Mouse (Mus musculus): ENCODE measurements at regions not wholly inside any gene's neighbourhood (a gene's known extent, or its start where the extent isn't known, plus 50 kb on each side); places are given as distances from the start of the nearest gene placed in this dataset.

DNA sequence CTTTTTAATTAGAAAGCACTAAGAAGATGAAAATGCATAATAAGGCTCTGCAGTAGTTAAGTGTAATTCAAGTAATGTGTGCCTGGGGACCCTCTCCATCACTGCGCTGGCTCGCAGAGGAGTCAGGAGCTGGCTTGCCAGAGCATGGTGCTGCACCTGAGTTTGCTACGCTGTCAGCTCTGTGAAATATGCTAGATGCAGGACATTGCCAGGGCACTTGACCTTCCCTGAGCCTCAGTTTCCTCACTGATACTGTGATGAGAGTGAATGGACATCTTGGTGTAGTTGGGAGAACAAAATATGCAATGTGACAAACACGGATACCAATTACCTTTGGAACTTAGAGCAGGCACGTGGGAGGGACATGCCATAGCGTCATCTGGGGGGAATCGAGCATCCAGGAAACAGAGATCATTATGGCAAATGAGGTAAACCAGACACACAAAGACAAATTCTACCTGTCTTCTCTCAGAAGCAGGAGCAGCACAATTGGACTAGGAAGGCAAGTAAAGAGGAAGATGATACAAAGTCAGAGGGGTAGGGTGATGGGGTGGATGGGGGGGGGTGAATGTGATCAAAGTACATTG lies 133.6 kb upstream of the Slco3a1 start:
- Histone ChIP-seq H3K27me3 (replicated peaks; ENCODE audit: control insufficient read depth, insufficient read depth, low read length) (no peaks in the 10 kb centered on the region), H3K4me1 (replicated peaks; ENCODE audit: control insufficient read depth, insufficient read depth, low read length) (no peaks in the 10 kb centered on the region), H3K27ac (ENCODE audit: low read depth, low read length) (no peak overlapping the region), H3K36me3 (ENCODE audit: control insufficient read depth, insufficient read depth, low read length) (no peaks in the 10 kb centered on the region), H3K9ac (ENCODE audit: low read depth, low read length) (no peak overlapping the region), H3K4me2 (no peak overlapping the region), H3K4me3 (ENCODE audit: low read depth, low read length) (no peak overlapping the region), H3K9me3 (ENCODE audit: control insufficient read depth, low read length) (no peaks in the 10 kb centered on the region)
- no peak for ATAC-seq (replicated peaks; ENCODE audit: low FRiP score)
- no peak for DNase-seq (ENCODE audit: low spot score)
- WGBS, result 84% methylated on average over 7 of the region's 7 CpGs

DNA sequence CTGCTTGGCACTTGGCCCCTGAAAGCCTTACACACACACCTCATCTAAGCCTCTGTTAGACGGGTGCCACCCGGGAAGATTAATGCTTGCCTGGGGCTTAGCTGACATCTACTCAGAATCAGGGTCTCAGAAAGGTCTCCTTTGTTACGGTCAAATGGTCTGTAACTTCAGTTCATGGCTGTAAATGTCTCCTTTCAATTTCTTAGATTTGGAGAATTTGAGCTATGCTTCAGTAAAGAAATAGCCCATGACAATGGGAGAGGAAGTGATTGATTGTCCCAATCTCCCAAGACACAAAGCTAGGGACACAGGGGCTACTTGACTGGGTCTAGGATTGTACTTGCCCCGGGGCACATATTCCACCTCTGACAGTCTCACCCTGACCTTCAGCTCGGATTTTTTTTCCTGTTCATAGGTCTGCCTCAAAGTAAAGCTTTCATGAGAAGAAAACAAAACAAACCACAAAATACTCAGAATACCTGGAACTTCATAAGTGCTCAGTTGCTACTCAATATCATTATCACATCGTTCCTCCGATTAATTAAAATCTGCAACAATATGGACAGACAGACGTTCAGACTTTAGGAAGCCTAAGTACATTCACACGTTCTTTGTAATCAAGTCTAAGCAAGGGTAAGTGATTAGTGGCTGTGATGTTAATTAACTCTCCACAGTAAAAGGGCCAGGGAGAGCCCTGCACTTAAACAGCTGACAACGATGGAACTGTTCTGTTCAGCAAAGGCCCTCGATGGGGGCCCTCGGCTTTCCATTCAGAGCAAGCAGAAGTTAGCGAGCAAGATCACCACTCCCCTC lies 132.9 kb upstream of the Slco3a1 start:
- ATAC-seq (replicated peaks; ENCODE audit: low FRiP score) (no peak), DNase-seq (ENCODE audit: low spot score) (no peak)
- H3K36me3 ChIP-seq (ENCODE audit: control insufficient read depth, insufficient read depth, low read length), result no peaks in the 10 kb centered on the region
- H3K4me2 ChIP-seq, result no peak overlapping the region
- H3K4me3 ChIP-seq (ENCODE audit: low read depth, low read length), result no peak overlapping the region
- 72% methylated on average over 13 of the region's 13 CpGs for WGBS
- H3K9me3 ChIP-seq (ENCODE audit: control insufficient read depth, low read length), result no peaks in the 10 kb centered on the region
- no peaks in the 10 kb centered on the region for H3K4me1 ChIP-seq (replicated peaks; ENCODE audit: control insufficient read depth, insufficient read depth, low read length)
- no peak overlapping the region for H3K9ac ChIP-seq (ENCODE audit: low read depth, low read length)
- no peak overlapping the region for H3K27ac ChIP-seq (ENCODE audit: low read depth, low read length)
- H3K27me3 ChIP-seq (replicated peaks; ENCODE audit: control insufficient read depth, insufficient read depth, low read length), result no peaks in the 10 kb centered on the region

DNA sequence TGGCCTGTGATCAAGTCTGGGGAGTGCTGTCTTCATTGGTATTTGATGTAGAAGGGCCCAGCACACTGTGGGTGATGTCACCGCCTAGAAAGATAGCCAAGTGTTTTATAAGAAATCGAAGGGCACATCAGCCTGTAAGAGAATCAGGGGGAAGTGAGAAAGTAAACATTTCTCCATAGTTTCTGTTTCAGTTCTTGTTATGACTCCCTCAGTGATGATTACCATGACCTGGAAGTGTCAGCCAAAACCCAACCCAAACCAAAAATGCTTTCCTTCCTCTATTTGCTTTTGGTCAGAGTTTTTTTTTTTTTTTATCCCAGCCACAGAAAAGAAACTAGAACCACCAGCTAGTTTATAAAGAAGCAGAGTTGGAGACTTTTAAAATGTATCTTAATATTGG lies 129.4 kb upstream of the Slco3a1 start:
- Histone ChIP-seq H3K9me3 (ENCODE audit: control insufficient read depth, low read length) (no peaks in the 10 kb centered on the region), H3K27ac (ENCODE audit: low read depth, low read length) (no peak overlapping the region), H3K4me2 (no peak overlapping the region), H3K36me3 (ENCODE audit: control insufficient read depth, insufficient read depth, low read length) (no peaks in the 10 kb centered on the region), H3K4me3 (ENCODE audit: low read depth, low read length) (no peak overlapping the region), H3K9ac (ENCODE audit: low read depth, low read length) (no peak overlapping the region), H3K27me3 (replicated peaks; ENCODE audit: control insufficient read depth, insufficient read depth, low read length) (no peaks in the 10 kb centered on the region), H3K4me1 (replicated peaks; ENCODE audit: control insufficient read depth, insufficient read depth, low read length) (no peaks in the 10 kb centered on the region)
- WGBS, result 55% methylated on average over 2 of the region's 2 CpGs
- no peak for DNase-seq (ENCODE audit: low spot score)
- ATAC-seq (replicated peaks; ENCODE audit: low FRiP score), result no peak

DNA sequence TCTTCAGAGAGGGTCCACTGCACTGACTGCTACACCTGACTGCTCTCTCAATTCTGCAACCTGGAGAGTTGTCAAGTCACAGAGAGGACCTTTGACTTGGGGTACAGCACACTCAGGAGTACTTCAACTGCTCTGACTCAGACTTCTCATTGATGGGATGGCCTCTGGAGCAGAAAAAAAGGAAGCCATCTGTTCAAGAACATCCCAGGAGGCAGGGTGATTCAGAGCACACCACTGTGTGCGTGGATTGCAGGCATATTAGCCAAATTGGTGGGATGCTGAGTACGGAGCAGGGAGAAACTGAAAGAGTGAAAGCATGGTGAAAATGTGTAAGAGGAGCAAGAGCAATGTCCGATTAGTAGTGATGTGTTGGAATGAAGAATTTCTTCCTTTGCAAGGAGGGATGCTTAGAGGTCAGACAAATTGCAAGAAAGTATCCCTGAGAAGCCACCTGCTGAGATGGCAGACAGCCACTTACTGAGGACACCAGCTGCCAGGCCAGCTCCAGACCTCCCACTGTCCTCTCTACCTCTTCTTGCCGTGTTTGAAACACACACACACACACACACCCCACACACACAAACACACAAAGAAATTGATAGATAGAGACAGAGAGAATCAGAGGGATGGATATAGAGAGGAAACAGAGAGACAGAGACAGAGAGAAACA lies 119.2 kb upstream of the Slco3a1 start:
- 67% methylated on average over 4 of the region's 4 CpGs for WGBS
- H3K4me1 ChIP-seq (replicated peaks; ENCODE audit: control insufficient read depth, insufficient read depth, low read length), result no peaks in the 10 kb centered on the region
- ATAC-seq (replicated peaks; ENCODE audit: low FRiP score) (no peak), DNase-seq (ENCODE audit: low spot score) (no peak)
- no peak overlapping the region for H3K4me2 ChIP-seq
- no peaks in the 10 kb centered on the region for H3K9me3 ChIP-seq (ENCODE audit: control insufficient read depth, low read length)
- no peaks in the 10 kb centered on the region for H3K36me3 ChIP-seq (ENCODE audit: control insufficient read depth, insufficient read depth, low read length)
- H3K4me3 ChIP-seq (ENCODE audit: low read depth, low read length), result no peak overlapping the region
- no peak overlapping the region for H3K27ac ChIP-seq (ENCODE audit: low read depth, low read length)
- H3K9ac ChIP-seq (ENCODE audit: low read depth, low read length), result no peak overlapping the region
- no peaks in the 10 kb centered on the region for H3K27me3 ChIP-seq (replicated peaks; ENCODE audit: control insufficient read depth, insufficient read depth, low read length)

DNA sequence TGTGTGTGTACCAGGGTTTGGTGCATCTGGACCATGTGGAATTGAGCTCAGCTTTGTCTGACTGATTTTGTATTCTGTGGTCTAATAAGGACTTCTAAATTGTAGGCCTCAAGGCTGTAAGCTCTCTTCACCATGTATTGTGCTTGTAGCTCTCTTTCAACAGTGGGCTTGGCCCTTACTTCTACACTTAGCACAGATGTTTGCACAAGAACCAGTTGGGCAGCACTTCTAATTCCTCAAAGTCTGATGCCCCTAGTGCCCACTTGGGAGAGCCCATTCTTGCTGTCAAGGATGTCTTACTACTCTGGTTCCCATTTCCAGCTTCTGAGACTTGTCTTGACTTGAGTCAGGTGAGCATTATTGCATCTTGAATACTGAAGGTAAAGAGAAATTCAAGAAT lies 114.5 kb upstream of the Slco3a1 start:
- H3K27me3 ChIP-seq (replicated peaks; ENCODE audit: control insufficient read depth, insufficient read depth, low read length), result no peaks in the 10 kb centered on the region
- H3K4me2 ChIP-seq, result no peak overlapping the region
- ATAC-seq (replicated peaks; ENCODE audit: low FRiP score) (no peak), DNase-seq (ENCODE audit: low spot score) (no peak)
- no peak overlapping the region for H3K27ac ChIP-seq (ENCODE audit: low read depth, low read length)
- no peak overlapping the region for H3K9ac ChIP-seq (ENCODE audit: low read depth, low read length)
- no peaks in the 10 kb centered on the region for H3K4me1 ChIP-seq (replicated peaks; ENCODE audit: control insufficient read depth, insufficient read depth, low read length)
- no peaks in the 10 kb centered on the region for H3K9me3 ChIP-seq (ENCODE audit: control insufficient read depth, low read length)
- H3K36me3 ChIP-seq (ENCODE audit: control insufficient read depth, insufficient read depth, low read length), result no peaks in the 10 kb centered on the region
- no peak overlapping the region for H3K4me3 ChIP-seq (ENCODE audit: low read depth, low read length)

DNA sequence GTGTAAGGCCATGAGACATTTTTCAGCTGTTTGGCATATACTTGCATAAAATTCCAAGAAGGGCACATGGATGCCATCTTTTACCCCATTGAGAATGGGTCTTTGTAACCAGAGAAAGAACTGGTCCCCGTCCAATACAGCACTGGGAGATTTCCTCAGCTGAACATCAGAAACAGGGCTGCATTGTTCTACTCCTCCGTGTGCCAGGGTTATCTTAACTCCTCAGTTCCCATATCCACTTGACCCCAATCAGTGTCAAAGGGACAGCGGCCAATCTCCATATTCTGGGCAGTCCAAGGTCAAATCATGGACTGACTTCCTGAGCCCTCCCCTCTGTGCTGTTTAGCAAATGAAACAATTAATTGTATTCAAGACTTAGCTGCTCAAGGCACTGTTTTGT lies 112.5 kb upstream of the Slco3a1 start:
- WGBS, result 65% methylated on average over 3 of the region's 3 CpGs
- Histone ChIP-seq H3K4me3 (ENCODE audit: low read depth, low read length) (no peak overlapping the region), H3K4me2 (no peak overlapping the region), H3K4me1 (replicated peaks; ENCODE audit: control insufficient read depth, insufficient read depth, low read length) (no peaks in the 10 kb centered on the region), H3K27me3 (replicated peaks; ENCODE audit: control insufficient read depth, insufficient read depth, low read length) (no peaks in the 10 kb centered on the region), H3K9me3 (ENCODE audit: control insufficient read depth, low read length) (no peaks in the 10 kb centered on the region), H3K9ac (ENCODE audit: low read depth, low read length) (no peak overlapping the region), H3K27ac (ENCODE audit: low read depth, low read length) (no peak overlapping the region), H3K36me3 (ENCODE audit: control insufficient read depth, insufficient read depth, low read length) (no peaks in the 10 kb centered on the region)
- DNase-seq (ENCODE audit: low spot score), result no peak
- no peak for ATAC-seq (replicated peaks; ENCODE audit: low FRiP score)

DNA sequence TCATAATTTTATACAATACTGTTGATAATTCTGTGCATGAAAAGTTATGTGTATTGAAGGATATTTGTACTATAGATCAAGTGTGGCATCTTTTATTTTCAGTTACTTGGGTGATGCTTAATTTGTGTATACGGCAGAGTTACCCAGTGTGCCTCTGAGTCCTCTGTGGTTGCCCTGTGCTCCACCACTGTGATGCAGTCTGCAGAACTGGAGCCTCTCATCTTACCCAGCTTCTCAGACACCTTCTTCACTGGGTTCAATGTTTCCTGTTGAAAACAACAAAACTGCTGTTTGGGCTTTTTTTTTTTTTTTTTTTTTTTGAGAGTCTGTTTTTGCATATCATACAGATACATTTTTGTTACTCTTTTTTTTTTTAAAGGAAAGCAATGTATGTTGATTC lies 109.2 kb upstream of the Slco3a1 start:
- Histone ChIP-seq H3K27ac (ENCODE audit: low read depth, low read length) (no peak overlapping the region), H3K27me3 (replicated peaks; ENCODE audit: control insufficient read depth, insufficient read depth, low read length) (no peaks in the 10 kb centered on the region), H3K4me3 (ENCODE audit: low read depth, low read length) (no peak overlapping the region), H3K9me3 (ENCODE audit: control insufficient read depth, low read length) (no peaks in the 10 kb centered on the region), H3K4me1 (replicated peaks; ENCODE audit: control insufficient read depth, insufficient read depth, low read length) (no peaks in the 10 kb centered on the region), H3K4me2 (no peak overlapping the region), H3K9ac (ENCODE audit: low read depth, low read length) (no peak overlapping the region), H3K36me3 (ENCODE audit: control insufficient read depth, insufficient read depth, low read length) (no peaks in the 10 kb centered on the region)
- no peak for ATAC-seq (replicated peaks; ENCODE audit: low FRiP score)
- WGBS, result 89% methylated on average over 1 of the region's 1 CpGs
- no peak for DNase-seq (ENCODE audit: low spot score)

DNA sequence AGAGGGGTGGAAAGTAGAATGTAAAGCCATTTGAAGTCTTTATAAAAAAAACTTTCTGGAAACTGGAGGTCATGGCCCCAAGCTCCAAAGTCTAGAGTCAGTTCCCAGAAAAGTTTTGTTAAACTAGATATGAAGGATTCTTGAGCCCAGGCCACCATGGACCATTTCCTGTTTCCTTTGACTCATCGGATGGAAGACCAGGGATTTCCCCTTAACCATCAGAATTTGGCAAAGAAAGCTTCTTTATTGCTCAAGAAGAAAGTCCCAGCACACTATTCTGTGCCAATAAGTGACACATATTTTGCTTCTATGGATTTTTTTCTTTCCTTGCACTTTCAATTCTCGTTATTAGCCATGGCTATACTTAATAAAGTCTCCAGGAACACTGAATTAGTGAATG lies 92.7 kb upstream of the Slco3a1 start:
- Histone ChIP-seq H3K36me3 (ENCODE audit: control insufficient read depth, insufficient read depth, low read length) (no peaks in the 10 kb centered on the region), H3K27me3 (replicated peaks; ENCODE audit: control insufficient read depth, insufficient read depth, low read length) (no peaks in the 10 kb centered on the region), H3K4me1 (replicated peaks; ENCODE audit: control insufficient read depth, insufficient read depth, low read length) (no peaks in the 10 kb centered on the region), H3K4me3 (ENCODE audit: low read depth, low read length) (no peak overlapping the region), H3K9ac (ENCODE audit: low read depth, low read length) (no peak overlapping the region), H3K9me3 (ENCODE audit: control insufficient read depth, low read length) (no peaks in the 10 kb centered on the region), H3K4me2 (no peak overlapping the region), H3K27ac (ENCODE audit: low read depth, low read length) (no peak overlapping the region)
- 50% methylated on average over 2 of the region's 2 CpGs for WGBS
- no peak for DNase-seq (ENCODE audit: low spot score)
- no peak for ATAC-seq (replicated peaks; ENCODE audit: low FRiP score)

DNA sequence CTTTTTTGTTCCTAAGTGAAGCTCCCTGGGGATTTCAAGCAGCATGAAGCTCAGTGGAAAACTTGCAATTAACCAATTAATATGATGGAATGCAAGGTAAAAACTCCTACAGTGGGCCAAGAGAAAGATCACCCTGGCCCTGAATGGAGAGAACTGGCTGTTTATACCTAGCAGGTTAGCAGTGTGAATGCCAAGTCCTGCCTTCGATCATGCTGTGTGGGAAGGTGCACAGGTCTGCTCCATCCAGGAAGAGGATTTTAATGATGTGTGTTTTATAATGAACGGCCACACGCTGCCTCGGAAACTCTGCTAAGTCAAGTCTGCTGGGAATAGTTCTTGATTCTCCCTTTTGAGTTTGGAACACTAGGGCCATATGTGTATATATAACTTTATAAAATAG lies 85.6 kb upstream of the Slco3a1 start:
- Histone ChIP-seq H3K4me2 (no peak overlapping the region), H3K9me3 (ENCODE audit: control insufficient read depth, low read length) (no peaks in the 10 kb centered on the region), H3K4me1 (replicated peaks; ENCODE audit: control insufficient read depth, insufficient read depth, low read length) (no peaks in the 10 kb centered on the region), H3K36me3 (ENCODE audit: control insufficient read depth, insufficient read depth, low read length) (no peaks in the 10 kb centered on the region), H3K9ac (ENCODE audit: low read depth, low read length) (no peak overlapping the region), H3K27ac (ENCODE audit: low read depth, low read length) (no peak overlapping the region), H3K4me3 (ENCODE audit: low read depth, low read length) (no peak overlapping the region), H3K27me3 (replicated peaks; ENCODE audit: control insufficient read depth, insufficient read depth, low read length) (no peaks in the 10 kb centered on the region)
- ATAC-seq (replicated peaks; ENCODE audit: low FRiP score) (no peak), DNase-seq (ENCODE audit: low spot score) (no peak)
- WGBS, result 85% methylated on average over 4 of the region's 4 CpGs
